Mouse (Mus musculus) activated CD4-positive, CD25-positive, alpha-beta regulatory T cell, adult 4 months (primary cell): ENCODE results near the gene Slc35f5. TPM values are rescaled to one million over a fixed set of nuclear protein-coding genes. Genes with fewer than 3 reads are reported as not detected.
"Not testable (repeated sequence)": the region's sequence is repeated elsewhere in the genome, so short reads cannot be mapped to it uniquely, and the experiment has no call there.

Experiments
- ATAC-seq: one replicate; pipeline ENCODE4 v1.8.0; 2017
- polyA plus RNA-seq, 2 experiments: library from polyadenylated mRNA; unstranded; fragments of 100-300 nt; shearing (Covaris generic); gene quantifications; one replicate each; pipeline ENCODE4 v1.2.1; 2017

The Slc35f5 gene
- under 1 TPM; 0.61 to 0.94 TPM for polyA plus RNA-seq

DNA sequence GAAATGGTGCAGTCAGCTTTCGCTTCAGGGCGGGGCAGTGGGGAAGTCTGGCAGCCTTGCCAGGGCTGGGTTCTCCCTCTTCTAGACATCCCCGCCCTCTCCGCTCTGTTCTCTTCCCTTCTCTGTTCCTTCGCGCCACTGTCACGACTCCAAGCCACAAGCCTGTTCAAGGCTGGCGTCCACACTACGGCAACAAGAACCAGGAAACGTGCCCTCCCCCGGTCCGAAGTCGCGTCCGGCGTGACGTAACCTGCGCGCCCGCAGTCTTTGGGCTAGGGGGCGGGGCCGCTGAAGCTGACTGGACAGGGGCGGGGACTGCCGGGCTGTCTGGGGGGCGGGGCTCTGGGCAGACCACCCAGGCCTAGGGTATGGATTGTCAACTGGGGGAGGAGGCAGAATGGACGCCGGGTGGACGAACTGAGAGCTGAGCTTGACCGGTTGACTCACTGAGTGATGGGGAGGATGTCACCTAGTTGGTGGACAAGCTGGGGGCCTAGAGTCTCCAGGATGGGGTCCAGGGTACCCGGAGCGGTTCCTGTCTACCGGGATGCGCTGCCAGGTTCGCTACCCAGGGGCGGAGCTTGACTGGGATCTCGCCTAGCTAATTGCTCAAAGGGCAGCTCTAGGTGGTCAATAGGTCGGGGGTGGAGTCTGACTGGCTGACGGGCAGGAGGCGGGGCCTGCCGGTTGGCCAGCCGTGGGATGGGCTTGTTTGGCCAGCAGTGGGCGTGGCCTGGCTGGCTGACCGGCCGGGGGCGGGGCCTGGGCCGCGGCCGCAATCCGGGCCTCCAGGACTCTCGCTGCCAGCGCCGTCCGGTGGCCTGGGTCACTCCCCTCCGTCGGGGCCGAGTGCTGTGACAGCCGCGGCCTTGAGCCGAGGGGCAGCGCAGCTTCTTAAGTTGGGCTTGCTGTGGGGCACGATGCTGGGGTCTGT is at the start of gene Slc35f5:
Gene Slc35f5 (plus strand): TSS at position 337 of the 934 bp plus-strand sequence.
- peak; percentile 80 for ATAC-seq

DNA sequence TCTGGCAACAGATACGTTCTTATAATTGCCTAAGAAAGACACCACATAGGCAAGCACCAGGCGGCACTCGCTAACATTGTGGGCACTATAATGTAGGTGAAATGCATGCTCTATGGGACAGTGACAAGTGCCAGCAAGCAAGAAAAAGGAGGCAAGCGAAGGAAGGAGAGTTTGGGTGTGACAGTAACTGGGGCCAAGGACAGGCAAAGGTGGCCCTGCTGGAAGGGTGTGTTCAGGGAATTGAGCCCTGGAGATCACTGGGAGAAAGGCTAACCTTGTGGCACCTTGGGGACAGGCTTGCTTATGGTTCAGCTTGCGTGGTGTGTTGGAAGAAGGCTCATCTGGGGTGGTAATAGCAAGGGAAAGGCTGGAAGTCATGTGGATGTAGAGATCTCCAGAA is 45.7 kb upstream of the Slc35f5 start:
- ATAC-seq: no peak

DNA sequence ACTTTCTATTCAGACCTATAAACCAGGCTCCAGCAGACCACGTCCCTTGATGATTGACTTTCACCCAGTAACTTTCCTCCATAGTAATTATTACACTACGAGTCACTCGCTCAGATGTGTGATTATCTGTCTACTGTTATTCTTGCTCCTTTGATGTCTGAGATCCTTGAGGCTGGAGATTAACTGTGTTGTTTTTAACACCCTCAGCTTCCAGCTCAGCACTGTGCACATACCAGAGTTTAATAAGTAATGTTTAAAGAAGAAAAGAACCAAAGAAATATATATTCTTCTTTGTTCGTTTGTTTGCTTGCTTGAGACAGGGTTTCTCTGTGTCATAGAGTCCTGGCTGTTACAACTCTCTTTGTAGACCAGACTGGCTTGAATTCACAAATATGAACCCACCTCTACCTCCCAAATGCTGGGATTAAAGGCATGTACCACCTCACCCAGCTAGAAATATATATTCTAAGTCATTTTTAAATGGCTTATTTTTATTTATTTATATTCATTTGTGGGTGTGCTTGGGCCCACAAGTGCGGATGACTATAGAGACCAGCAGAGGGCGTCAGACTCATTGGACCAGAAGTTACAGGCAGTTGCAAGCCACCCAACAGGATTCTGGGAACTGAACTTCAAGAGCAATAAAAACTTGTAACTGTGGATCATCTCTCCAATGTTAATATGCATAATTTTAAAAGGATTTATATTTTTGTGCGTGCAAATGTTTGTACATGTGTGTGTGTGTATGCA is 43.3 kb upstream of the Slc35f5 start:
- ATAC-seq: no peak

DNA sequence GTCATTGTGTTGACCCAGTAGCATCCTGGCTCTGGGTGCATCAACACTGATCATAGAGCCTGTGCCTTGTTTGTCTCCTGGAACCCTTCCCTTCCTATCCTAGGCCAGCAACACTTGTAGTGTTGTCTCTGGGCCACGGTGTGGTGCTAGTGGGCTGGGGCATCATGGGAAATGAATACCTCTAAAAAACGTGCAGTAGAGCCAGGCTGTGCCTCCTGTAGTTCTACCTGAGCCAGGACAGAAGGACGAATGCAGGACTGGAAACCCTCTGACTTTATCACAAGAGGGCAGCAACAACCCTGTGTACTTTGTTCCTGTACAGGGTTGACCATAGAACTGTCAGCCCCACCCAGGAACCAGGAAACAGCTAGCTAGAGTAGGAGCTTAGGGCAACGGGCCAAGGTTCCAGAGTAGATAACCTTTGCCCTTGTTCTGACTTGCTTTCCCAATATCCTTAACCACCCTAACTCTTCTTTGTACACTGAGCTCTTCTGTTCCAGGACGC is 41.2 kb upstream of the Slc35f5 start:
- ATAC-seq: peak; percentile 59

DNA sequence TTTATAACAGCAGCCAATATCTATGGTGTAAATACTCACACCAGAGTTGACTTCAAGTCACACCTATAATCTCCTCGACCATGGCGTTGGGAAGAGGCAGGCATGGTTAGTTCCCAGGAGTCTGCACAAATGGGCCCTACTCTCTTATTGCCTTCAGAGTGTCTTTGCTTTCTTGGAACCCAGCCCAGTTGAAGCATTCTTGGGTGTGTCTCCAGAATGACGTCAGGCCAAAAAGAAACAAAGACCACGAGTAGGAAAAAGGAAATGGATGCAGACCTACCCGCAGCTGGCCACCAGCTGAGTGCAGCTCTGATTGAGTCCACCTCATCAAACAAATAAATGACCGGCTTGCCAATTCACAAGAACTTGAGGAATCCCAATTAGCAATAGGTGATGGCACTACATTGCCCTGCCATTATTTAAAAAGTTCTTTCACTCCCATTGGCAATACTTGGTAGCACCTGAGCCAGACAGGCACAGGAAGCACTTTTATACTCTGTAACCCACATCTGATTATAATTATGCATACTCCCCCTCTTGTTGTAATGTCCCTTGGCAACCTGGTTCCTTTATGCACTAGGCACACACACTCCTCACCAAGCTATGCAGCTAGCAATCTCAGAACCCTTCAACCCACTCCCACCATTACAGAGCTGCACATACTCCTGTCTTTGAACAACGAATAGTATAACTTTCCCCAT is 34.3 kb upstream of the Slc35f5 start:
- no peak for ATAC-seq

DNA sequence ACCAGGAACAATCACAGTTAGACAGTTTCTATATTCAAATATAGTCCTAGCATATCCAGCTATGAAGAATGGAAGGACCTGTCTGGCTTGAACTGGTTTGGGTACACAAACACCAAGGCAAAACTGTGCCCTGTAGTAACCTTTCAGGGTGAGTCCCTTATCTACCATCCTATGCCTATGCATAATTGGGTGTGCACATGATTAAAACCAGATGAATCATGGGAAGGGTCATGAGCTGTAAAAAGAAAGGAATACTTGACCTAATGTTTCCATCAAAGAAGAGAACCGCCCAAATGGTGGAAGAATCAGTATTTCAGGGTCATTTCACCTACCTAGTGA is 33.8 kb upstream of the Slc35f5 start:
- no peak for ATAC-seq

DNA sequence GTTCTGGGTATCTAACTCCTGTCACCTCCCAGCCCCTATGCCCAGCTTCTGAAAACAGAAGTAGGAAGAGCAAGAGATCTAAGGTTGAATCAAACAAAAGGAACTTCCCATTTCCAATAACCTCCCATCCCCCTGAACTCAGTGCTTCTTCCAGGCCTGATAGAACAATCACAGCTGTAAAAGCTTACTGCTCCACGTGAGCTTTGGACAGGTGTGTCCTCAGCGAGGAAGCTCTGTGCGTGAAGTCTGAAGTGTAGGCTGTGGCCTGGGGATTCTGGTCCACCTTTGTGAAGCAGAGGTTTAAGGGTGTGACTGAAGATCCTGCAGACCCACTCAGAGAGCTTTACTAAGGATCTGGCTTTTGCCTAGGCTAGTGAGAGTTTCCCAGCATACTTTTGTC is 33.0 kb upstream of the Slc35f5 start:
- ATAC-seq: no peak

DNA sequence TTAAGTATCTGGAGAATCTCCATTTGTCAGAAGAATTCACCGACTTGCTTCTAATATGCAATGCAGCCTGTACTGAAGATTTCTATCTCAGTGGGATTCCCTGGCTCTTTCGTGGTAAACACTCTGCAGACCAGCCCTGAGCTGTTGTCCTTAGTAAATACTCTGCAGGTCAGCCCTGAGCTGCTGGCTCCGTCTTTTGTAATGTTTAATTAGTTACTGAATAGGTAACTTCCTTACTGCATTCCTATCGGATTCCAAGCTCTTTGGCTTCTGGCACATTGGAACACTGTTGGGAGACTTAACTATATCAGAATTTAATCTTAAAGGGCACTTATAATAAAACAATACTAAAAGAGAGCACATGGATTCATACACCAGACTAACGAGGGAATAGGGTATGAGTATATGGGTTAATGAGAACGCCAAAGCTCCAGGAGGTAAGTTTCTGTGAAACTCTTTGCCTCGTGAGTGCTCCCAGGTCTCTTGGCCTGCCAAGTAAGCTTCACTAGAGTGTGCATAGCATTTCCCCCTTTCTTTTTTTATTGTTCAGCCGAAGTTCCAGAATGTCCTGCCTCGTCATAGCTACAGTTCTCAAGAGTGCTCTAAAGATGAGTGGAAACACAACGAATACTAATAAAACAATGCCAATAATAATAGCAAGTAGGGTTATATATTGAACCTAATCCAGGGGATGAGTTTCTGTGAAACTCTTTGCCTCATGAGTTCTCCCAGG is 27.0 kb upstream of the Slc35f5 start:
- ATAC-seq: not testable (repeated sequence)

DNA sequence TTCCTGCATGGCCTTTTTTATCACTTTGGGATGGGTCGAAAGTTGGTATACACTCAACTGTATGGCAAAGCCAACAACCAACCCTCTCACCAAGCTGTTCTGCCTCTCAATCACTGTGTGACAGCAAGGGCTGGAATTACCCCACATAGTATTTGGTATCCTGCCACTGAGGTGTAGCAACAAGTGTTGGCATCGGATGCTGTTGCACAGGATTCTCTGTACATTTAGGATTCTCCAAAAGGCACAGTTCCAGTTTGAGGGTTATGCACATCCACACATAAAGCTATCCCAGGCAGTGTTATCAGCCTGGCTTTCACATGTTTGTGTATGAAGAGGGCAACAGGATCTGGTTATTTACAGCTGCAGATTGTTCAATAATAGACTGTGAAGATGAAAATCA is 23.3 kb upstream of the Slc35f5 start:
- ATAC-seq: no peak

DNA sequence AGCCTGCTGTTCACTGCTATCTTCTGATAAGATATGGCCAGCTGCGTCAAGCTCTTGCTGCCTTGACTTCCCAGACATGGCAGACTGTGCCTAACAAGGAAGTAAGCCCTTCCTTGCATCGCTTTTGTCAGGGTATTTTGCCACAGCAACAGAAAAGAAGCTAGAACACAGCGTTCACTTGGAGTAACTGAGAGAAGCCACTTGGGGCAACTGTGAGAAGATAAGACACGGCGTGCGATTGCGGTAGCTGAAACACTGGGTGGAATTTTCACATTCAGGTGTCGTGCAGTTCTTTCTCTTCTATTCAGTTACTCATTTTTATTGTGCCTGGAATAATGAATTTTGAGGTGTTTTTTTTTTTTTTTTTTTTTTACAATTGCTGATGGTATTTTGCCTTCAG is 22.6 kb upstream of the Slc35f5 start:
- ATAC-seq: no peak

DNA sequence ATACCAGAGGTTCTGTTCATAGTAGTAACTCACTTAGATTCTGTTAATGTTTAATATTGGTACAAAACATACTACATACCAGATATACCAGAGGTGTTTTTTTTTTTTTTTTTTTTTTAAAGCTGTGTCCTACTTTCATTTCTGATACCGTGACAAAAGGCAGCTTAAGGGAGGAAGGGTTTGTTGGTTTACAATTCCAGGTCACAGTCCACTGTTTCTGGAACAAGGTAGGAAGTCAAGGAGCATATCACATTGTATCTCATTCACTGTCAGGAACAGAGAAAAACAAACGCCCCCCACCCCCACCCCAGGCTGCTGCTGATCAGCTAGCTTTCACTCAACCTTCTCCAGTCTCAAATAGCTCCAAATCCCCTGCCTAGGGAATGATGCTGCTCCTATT is 21.1 kb upstream of the Slc35f5 start:
- no peak for ATAC-seq

DNA sequence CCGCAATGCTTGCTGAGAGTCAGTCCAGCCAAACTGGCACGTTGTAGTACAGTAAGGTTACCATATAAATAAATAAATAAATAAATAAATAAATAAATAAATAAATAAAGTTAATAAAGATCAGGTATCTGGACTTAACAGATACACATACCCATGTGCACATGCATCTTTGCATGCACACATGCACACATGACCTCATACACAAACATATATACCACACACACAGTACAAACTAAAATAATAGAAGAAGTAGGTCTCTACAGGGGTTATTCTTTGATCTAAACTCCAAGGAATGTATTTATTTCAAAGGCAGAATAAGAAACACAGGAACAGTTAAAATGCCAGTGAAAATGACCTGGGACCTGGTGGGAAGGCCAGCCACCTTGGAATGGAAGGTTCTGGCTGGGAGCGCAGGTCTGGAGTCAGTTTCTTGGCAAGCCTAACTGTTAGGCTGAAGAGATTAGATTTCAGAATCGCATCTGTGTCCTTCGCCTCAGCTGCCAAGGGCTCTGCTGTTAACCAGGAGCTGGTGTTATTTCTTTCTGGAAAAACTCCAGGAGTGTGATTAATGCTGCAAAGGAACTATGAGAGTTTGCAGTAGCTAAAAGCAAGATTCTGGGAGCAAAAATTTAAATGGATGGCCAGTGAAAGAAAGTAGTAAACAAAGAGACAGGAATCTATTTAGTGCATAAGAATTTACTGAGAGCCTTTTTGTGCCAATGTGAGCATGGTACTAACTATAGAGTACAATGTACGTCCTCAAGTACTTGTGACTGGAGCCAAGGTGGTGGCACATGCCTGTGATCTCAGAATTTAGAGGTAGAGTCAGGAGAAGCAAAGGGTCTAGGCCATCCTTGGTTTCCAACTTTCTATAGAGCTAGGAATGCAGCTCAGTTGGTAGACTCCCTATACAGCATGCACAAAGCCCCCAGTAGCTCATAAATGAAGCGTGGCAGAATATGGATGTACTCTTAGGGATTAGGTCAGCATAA is 18.1 kb upstream of the Slc35f5 start:
- no peak for ATAC-seq

DNA sequence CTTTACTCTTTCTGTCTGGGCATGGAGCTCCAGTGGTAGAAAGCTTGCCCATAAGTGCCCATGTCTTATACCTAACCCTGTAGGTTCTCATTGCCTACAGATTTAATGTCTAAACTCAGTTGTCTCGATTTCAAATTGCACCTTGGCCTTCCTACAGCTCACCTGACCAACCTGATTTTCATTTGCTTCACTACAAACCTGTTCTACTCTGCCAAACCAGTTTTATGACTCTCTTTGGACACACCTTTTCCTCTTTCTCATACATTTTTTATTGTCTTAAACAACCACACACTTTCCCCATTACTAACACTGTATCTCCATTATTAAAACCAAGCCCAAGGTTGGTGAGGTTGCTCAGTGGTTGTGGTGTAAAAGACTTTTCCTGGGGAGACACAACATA is 10.5 kb upstream of the Slc35f5 start:
- no peak for ATAC-seq

DNA sequence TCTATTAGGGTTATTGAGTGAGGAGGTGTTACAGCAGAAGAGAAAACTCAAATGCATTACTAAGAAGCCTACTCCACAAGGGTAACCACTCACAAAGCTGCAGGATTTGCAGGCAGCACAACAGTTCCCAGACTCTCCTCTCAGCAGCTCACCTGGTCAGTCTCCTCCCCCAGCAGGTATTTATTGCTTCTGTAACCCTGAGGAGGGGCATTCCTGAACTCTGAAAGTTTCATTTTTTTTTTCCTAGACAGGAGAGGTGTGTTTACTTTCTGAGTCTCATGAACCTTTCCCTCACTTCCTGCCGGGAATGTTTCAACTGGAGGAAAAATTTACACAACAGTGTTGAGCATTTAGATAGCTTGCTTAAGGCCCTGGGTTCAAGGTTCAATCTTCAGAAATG is 10.0 kb upstream of the Slc35f5 start:
- ATAC-seq: no peak

DNA sequence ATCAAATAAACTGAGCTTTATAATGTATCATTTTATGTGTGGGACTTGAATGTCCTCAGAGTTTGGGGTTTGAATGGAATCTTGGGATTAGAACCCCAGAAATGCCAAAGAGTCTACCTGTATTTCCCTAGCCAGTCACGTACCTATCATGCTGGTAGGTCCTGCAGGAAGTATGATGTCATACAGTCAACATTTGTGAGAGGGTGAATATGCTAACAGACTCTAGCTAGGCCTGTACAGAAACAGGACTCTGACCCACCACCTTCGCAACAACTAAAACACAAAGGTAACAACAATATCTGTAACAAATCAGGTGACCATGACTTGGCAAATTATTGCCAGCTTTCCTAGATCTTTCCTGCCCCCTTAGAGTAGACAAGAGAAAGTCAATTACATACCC is 8.8 kb upstream of the Slc35f5 start:
- no peak for ATAC-seq

DNA sequence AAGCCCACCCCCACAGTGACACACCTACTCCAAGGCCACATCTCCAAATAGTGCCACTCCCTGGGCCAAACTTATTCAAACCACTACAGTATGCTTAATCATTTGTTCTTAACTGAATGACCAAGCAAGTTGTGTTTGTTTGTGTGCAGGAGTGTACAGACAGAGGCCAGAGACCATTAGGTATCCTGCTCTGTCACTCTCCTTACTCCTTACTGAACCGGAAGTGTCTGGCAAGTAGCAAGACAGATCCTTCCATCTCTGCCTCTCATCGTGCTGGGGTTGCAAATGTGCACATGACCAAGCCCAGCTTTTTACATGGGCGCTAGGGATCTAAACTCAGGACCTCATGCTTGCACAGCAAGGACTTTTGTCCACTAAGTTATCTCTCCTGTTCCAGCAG is 1.1 kb upstream of the Slc35f5 start:
- ATAC-seq: no peak

DNA sequence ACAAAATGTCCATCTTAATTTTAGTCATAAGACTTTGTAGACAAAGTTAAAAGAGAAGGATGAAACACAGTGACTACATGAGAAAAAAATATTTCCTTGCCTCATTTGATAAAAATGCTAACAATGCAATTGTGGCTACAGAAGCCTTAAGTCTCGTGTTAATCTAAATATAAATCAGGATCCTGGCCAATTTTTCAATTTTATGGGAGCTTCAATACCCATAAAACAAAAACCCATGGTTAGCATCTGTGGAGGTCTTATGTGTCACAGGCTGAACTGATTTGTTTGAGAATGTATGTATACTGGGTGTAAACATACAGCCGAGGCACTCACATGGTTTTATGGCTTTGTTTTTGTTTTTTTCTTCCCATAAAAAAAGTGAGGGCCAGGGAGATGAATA is 674 bp upstream of the Slc35f5 start:
- ATAC-seq: no peak

DNA sequence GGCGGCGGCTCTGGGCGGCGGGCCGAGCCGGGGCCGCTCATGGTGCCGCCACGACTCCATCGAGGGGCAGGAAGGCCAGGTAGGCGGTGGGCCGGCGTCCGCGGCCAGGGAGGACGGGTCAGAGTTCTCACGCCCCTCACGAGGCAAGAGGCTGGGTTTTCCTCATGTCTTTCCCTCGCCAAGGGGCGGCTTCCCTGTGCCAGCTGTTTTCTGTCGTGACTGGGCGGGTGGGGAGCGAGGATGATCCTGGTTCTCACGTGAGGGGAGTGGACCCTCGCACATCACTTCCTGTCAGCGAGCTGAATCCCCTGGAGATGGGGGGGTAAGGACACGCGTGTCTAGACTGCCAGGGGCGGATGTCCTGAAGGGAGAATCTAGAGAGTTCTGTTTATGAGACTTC is 811 bp downstream of the Slc35f5 start:
- ATAC-seq: no peak

DNA sequence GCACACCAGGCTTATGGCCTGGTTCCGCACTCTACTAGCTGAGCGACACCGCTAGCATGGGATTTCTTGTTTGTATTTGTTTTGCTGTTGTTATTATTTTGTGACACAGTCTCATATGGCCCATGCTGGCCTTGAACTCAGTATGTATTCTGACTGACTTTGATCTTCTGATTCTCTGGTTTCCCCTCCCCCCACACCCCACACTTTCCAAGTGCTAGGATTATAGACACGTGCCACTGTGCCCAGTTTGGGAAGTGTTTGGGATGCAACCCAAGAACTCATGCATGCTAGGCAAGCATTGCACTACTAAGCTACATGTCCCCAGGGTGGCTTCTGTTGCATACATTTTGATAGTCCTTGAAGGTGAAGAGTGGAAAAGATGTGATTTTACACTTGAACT is 1.4 kb downstream of the Slc35f5 start:
- no peak for ATAC-seq

DNA sequence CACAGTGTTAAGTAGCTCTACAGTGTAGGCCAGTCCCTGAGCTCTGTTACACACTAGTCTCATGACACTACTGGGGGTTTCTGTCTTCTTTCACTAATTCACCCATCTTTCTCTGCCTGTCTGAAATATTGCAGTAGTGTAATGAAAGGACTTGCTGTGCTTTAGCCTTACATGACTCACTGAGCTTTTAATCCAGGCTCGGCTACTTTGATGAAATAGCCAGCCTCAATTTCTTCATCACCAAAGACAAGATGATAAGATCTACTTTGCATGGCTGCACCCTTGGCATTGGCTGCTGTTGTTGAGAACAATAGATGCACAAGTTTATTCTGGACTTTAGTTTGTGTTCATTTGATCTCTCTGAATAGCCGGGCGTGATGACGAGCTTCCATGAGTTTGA is 7.7 kb downstream of the Slc35f5 start:
- no peak for ATAC-seq

DNA sequence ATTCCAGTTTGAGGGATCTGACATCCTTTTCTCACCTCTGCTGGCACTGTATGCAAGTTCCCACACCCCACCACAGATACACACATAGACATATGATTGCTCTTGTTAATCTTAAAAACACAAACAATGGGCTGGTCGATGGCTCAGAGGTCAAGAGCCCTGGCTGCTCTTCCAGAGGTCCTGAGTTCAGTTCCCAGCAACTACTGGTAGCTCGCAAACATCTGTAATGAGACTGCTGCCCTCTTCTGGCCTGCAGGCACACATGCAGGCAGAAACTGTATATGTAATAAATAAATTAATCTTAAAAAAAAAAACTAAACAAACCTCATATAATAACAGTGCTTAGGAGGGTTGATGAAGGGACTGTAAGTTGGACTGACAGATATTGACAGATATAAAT is 13.8 kb downstream of the Slc35f5 start:
- ATAC-seq: peak; percentile 10
